Mouse (Mus musculus) heart, postnatal 10 days (tissue): ENCODE results near the gene Dhcr24. TPM values are rescaled to one million over a fixed set of nuclear protein-coding genes. Genes with fewer than 3 reads are reported as not detected.

Experiments
- DNase-seq, 2 experiments: peaks; one replicate each; pipeline ENCODE4 v3.0.0; 2021
- intact Hi-C: fragments of 180-260 bp; cut with DNase I; formaldehyde crosslinking; loops from one replicate; pipeline ENCODE4 v1.15.1; 2025
- total RNA-seq, 2 experiments: library from RNA; stranded (reverse); gene quantifications; 2 replicates each; pipeline ENCODE4 v1.2.3; 2021

Dhcr24 gene
- total RNA-seq, 2 experiments from 2014 or later, result 6.9 to 8.4 TPM

GRCm38 (mm10) chr4:106559343-106560212, 1.3 kb upstream of the Dhcr24 start:
- no peak for DNase-seq
- intact Hi-C loops, result no loop called here

- DNase-seq, result peak in 1 of 2 experiments; percentile 10
- intact Hi-C loops, result no loop called here
These were observed 509 bp upstream of the Dhcr24 start for GRCm38 (mm10) chr4:106560213-106560845.

- DNase-seq, result no peak
- intact Hi-C loops, result no loop called here
These were observed 1.2 kb downstream of the Dhcr24 start for GRCm38 (mm10) chr4:106562006-106562405.

GRCm38 (mm10) chr4:106562837-106563790, 2.3 kb downstream of the Dhcr24 start:
- no peak for DNase-seq
- intact Hi-C loops, result no loop called here

- DNase-seq, result no peak
- intact Hi-C loops, result no loop called here
These were observed 3.3 kb downstream of the Dhcr24 start for GRCm38 (mm10) chr4:106564161-106564560.

GRCm38 (mm10) chr4:106569680-106570079, 8.8 kb downstream of the Dhcr24 start:
- intact Hi-C loops, result no loop called here
- DNase-seq, result no peak

GRCm38 (mm10) chr4:106571081-106571724, 10.4 kb downstream of the Dhcr24 start:
- intact Hi-C loops, result no loop called here
- no peak for DNase-seq

- intact Hi-C loops, result no loop called here
- no peak for DNase-seq
These were observed 14.2 kb downstream of the Dhcr24 start for GRCm38 (mm10) chr4:106575022-106575421.

- intact Hi-C loops, result no loop called here
These were observed 16.7 kb downstream of the Dhcr24 start for GRCm38 (mm10) chr4:106577511-106577910.

GRCm38 (mm10) chr4:106581176-106581864, 20.5 kb downstream of the Dhcr24 start:
- intact Hi-C loops, result no loop called here

More at GRCm38 (mm10) chr4:106577511-106577910, 16.7 kb downstream of the Dhcr24 start:
- no peak for DNase-seq

GRCm38 (mm10) chr4:106581865-106582204, 21.0 kb downstream of the Dhcr24 start:
- DNase-seq, result no peak
- intact Hi-C loops, result no loop called here

More at GRCm38 (mm10) chr4:106581176-106581864, 20.5 kb downstream of the Dhcr24 start:
- peak; percentile 41 to 51 for DNase-seq

GRCm38 (mm10) chr4:106582428-106583153, 21.8 kb downstream of the Dhcr24 start:
- intact Hi-C loops, result no loop called here
- no peak for DNase-seq

- intact Hi-C loops, result no loop called here
- DNase-seq, result no peak
These were observed 23.8 kb downstream of the Dhcr24 start for GRCm38 (mm10) chr4:106584665-106585064.

- no peak for DNase-seq
- intact Hi-C loops, result no loop called here
These were observed 26.2 kb downstream of the Dhcr24 start for GRCm38 (mm10) chr4:106587075-106587474.

GRCm38 (mm10) chr4:106590142-106590541, 29.3 kb downstream of the Dhcr24 start:
- DNase-seq, result no peak
- intact Hi-C loops, result no loop called here

GRCm38 (mm10) chr4:106590871-106591270, 30.0 kb downstream of the Dhcr24 start:
- intact Hi-C loops, result no loop called here
- DNase-seq, result no peak

- DNase-seq, result no peak
These were observed 32.8 kb downstream of the Dhcr24 start for GRCm38 (mm10) chr4:106593636-106594035.

GRCm38 (mm10) chr4:106596200-106596599, 35.4 kb downstream of the Dhcr24 start:
- DNase-seq, result no peak
- intact Hi-C loops, result no loop called here

More at GRCm38 (mm10) chr4:106593636-106594035, 32.8 kb downstream of the Dhcr24 start:
- intact Hi-C loops, result no loop called here

GRCm38 (mm10) chr4:106597055-106597454, 36.2 kb downstream of the Dhcr24 start:
- intact Hi-C loops, result no loop called here
- no peak for DNase-seq
